Mouse (Mus musculus) stomach, postnatal 0 days (tissue): ENCODE measurements around the gene Oas1f.
"Not testable (repeated sequence)": the region's sequence is repeated elsewhere in the genome, so short reads cannot be mapped to it uniquely, and the experiment has no call there.

Source experiments
- CTCF ChIP-seq: IDR thresholded peaks from 2 replicates; pipeline ENCODE4 v1.5.1; 2016; ENCODE audit warnings: antibody characterized with exemption, low read depth, mild to moderate bottlenecking, moderate library complexity
- EP300 ChIP-seq: optimal IDR thresholded peaks from 2 replicates; pipeline ENCODE3; 2016; ENCODE audit warnings: antibody characterized with exemption

GRCm38 (mm10) chr5:120888294-120888815 lies 41.2 kb downstream of the Oas1f start:
- TF ChIP-seq CTCF, EP300: not testable (repeated sequence)
